Mouse (Mus musculus) kidney, embryonic 14.5 days (tissue): ENCODE measurements around the gene Clock. TPM values are rescaled to one million over a fixed set of nuclear protein-coding genes. Genes with fewer than 3 reads are reported as not detected.
A peak's percentile ranks its signal among the peaks of the same experiment; 100 is the strongest.

ENCODE experiments used
- ATAC-seq: fragments of 200-750 bp; cut with Nextera tagmentation; 2 replicates; pipeline ENCODE4 v1.8.0; 2017; ENCODE audit warnings: moderate number of reproducible peaks, mild to moderate bottlenecking, moderate TSS enrichment, moderate library complexity; ENCODE audit not compliant: low FRiP score, low TSS enrichment
- H3K27ac ChIP-seq: fragments of 300-500 bp; sonication (generic); 2 replicates; pipeline ENCODE4 v1.5.1; 2014; ENCODE audit warnings: low read depth, mild to moderate bottlenecking, low read length, moderate library complexity, mixed read lengths
- H3K27me3 ChIP-seq: fragments of 300-500 bp; sonication (generic); 2 replicates; pipeline ENCODE4 v1.6.1; 2014; ENCODE audit warnings: mild to moderate bottlenecking, low read length; ENCODE audit not compliant: control insufficient read depth, insufficient read depth
- H3K36me3 ChIP-seq: fragments of 300-500 bp; sonication (generic); 2 replicates; pipeline ENCODE4 v1.6.1; 2014; ENCODE audit warnings: low read length, mixed read lengths; ENCODE audit not compliant: control insufficient read depth, insufficient read depth
- H3K4me1 ChIP-seq: fragments of 300-500 bp; sonication (generic); 2 replicates; pipeline ENCODE4 v1.6.1; 2014; ENCODE audit warnings: low read length, mixed read lengths; ENCODE audit not compliant: control insufficient read depth, insufficient read depth
- H3K4me2 ChIP-seq: fragments of 300-500 bp; sonication (generic); replicated peaks from 2 replicates; pipeline ENCODE4 v1.6.1; 2014; ENCODE audit warnings: low read depth, mild to moderate bottlenecking, low read length
- H3K4me3 ChIP-seq: fragments of 300-500 bp; sonication (generic); 2 replicates; pipeline ENCODE4 v1.5.1; 2014; ENCODE audit warnings: mild to moderate bottlenecking, low read length
- H3K9ac ChIP-seq: fragments of 300-500 bp; sonication (generic); 2 replicates; pipeline ENCODE4 v1.6.1; 2014; ENCODE audit warnings: low read depth, mild to moderate bottlenecking, low read length, moderate library complexity
- H3K9me3 ChIP-seq: fragments of 300-500 bp; sonication (generic); 2 replicates; pipeline ENCODE4 v1.6.1; 2016; ENCODE audit warnings: low read length; ENCODE audit not compliant: control insufficient read depth
- WGBS: fragments of 180-500 bp; shearing (Covaris S2); extraction: QIAGEN DNeasy Blood & Tissue Kit; methylation state at CpG from one replicate; pipeline ENCODE4 v1.1.7; 2014; 5-methylcytosine and 5-hydroxymethylcytosine counted together
- polyA plus RNA-seq: library from polyadenylated mRNA; unstranded; fragments of >200 nt; fragmentation: Nextera tagmentation; extraction: Ambion mirVana; gene quantifications from 2 replicates; pipeline ENCODE4 v1.2.1, GENCODE M21; 2014

Gene Clock
- polyA plus RNA-seq, 1 experiment from 2014 or later: 15.5 TPM

- H3K9ac ChIP-seq: no peak overlapping the region
- H3K27ac ChIP-seq: no peak overlapping the region
- 89% methylated on average over 4 of the region's 4 CpGs for WGBS
- H3K4me2 ChIP-seq: no peak overlapping the region
- no peak for ATAC-seq
- no peaks in the 10 kb centered on the region for H3K4me1 ChIP-seq
- H3K4me3 ChIP-seq: no peak overlapping the region
- H3K36me3 ChIP-seq: no peaks in the 10 kb centered on the region
- no peaks in the 10 kb centered on the region for H3K9me3 ChIP-seq
- H3K27me3 ChIP-seq: no peaks in the 10 kb centered on the region
Observed at GRCm38 (mm10) chr5:76325113-76325512, 20.5 kb upstream of the Clock start.

DNA sequence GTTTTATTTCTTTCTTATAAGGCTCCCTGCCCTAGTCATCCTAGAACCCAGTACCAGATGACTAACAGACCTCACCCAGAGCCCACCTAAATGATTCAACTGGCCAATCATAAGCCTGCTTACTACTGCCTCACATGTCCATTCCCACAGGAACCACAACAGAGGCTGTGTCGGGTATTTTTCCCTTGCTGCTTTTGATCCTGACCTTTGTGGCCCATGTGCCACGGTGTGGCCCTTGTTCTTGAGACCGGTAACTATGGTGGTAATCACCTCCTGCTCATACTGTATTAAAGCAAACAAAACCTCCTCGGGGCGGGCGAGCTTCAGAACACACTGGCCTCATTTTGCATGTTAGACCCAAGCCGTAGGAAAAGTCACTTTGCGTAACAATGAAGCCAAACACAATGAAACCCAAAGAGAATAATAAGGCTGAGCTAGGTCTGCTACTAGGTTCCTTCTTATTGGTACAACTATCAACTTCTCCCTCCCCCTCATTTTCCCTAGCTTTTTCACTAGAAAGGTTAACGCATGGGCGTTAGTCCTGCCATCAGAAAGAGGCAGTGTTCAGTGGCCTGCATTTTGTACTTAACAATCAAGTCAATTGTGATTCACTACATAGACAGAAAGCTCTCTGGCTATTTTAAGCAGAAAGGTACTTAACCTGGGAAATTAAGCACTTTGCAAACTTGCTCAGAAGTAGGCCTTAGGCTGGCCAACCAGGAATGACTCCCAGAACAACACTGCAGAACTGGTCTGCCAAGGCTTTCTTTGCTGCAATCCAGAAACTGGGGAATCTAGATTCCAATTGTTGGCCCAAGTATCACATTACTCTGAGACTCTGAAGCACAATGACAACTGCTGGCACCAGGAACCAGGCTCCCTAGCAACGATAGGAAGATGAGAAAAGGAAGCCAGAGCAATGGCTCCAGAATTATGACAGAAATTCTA, 16.9 kb upstream of the Clock start:
- no peaks in the 10 kb centered on the region for H3K4me1 ChIP-seq
- no peak overlapping the region for H3K4me3 ChIP-seq
- ATAC-seq: no peak
- no peaks in the 10 kb centered on the region for H3K9me3 ChIP-seq
- no peak overlapping the region for H3K9ac ChIP-seq
- H3K36me3 ChIP-seq: no peaks in the 10 kb centered on the region
- no peaks in the 10 kb centered on the region for H3K27me3 ChIP-seq
- H3K27ac ChIP-seq: no peak overlapping the region
- no peak overlapping the region for H3K4me2 ChIP-seq
- 44% methylated on average over 11 of the region's 11 CpGs for WGBS

DNA sequence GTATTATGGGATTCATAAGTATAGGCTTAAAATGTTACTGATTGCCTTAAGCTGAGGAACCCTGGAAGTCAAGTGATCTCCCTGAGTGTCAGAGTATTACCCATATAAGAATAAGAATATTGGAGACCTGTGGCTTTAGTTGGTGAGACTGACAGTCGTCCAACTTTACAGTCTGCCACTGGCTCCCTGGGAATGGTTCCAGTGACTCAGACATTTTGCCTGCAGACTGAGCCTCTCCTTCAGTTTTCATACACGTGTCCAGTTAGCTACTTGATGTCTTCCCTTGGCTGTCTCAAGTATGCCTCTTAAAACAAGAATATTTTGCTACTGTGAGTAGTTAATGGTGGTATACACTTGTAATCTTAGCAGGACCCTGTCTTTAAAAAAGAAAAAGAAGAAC, 3.6 kb upstream of the Clock start:
- WGBS: 77% methylated on average over 2 of the region's 2 CpGs
- no peaks in the 10 kb centered on the region for H3K27me3 ChIP-seq
- peaks cover 6% of the 10 kb centered on the region; the same call in 1 of the 2 replicates for H3K4me1 ChIP-seq

DNA sequence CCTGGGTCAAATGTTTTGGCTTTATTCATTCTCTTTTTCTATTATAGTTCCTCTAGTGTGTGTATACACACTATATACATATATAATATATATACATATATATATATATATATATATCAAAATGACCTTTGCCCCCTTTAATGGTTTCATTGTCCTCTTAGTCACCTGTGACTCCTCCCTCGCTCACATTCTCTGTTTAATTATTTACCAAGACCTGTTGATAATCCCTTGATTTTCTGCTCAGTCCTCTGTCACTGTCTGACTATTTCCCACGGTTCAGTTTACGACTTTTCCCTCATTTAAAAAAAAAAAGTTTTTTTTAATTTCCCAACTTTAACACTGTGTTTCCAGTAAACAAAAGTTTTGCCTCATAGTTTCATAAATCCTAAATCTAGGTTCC, 1.7 kb upstream of the Clock start:
- H3K4me1 ChIP-seq: peaks cover 9% of the 10 kb centered on the region
- no peak overlapping the region for H3K9ac ChIP-seq
- no peak for ATAC-seq
- H3K36me3 ChIP-seq: no peaks in the 10 kb centered on the region
- no peak overlapping the region for H3K4me2 ChIP-seq
- H3K9me3 ChIP-seq: no peaks in the 10 kb centered on the region
- 32% methylated on average over 3 of the region's 3 CpGs for WGBS
- no peak overlapping the region for H3K27ac ChIP-seq
- H3K4me3 ChIP-seq: no peak overlapping the region
- no peaks in the 10 kb centered on the region for H3K27me3 ChIP-seq

More for the DNA sequence above, 3.6 kb upstream of the Clock start:
- H3K9me3 ChIP-seq: no peaks in the 10 kb centered on the region
- H3K4me3 ChIP-seq: no peak overlapping the region
- no peak for ATAC-seq
- H3K27ac ChIP-seq: no peak overlapping the region
- no peaks in the 10 kb centered on the region for H3K36me3 ChIP-seq
- no peak overlapping the region for H3K4me2 ChIP-seq
- no peak overlapping the region for H3K9ac ChIP-seq

- 5% methylated on average over 8 of the region's 8 CpGs for WGBS
- H3K27ac ChIP-seq: no peak overlapping the region
- ATAC-seq: peak; percentile 32; the same call in 1 of the 2 replicates
Observed at GRCm38 (mm10) chr5:76305616-76306015, 1.0 kb upstream of the Clock start.

DNA sequence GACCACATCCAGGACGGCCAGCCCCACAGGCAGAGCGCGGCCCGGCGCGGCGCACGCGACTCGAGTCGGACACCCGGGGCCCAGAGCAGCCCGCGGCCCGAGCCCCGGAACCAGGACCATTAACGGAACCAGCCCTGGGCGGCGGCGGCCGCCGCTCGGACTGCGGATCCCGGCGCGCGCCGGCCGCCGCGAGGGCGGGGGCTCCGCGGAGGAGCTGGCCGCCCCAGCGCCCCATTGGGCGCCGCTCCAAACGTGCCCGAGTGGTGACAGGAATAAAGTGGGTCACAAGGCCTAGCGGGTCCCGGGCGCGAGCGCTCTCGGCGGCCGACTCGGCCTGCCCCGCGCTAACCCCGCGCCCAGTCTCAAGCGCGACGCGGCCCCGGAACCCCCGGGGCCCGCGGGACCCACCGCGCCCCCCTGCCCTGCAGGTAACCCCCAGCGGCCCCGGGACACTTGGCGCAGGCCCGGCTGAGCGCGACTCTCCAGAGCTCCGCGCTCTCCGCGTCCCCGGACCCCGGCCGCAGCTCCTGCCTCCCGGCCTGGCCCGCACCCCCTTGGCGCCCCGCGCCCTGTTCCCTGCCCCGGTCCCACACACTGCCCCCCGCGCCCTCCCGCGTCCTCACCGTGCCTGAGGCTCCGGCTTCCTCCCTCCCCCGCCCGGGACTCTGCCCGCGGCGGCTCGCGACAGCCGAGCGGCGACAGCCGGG, 694 bp downstream of the Clock start:
- no peaks in the 10 kb centered on the region for H3K27me3 ChIP-seq
- H3K36me3 ChIP-seq: no peaks in the 10 kb centered on the region
- peak overlapping the region; percentile 96 for H3K9ac ChIP-seq
- H3K27ac ChIP-seq: peak overlapping the region; percentile 97
- ATAC-seq: peak; percentile 81
- no peaks in the 10 kb centered on the region for H3K9me3 ChIP-seq
- H3K4me2 ChIP-seq: peak overlapping the region; percentile 73
- WGBS: 1% methylated on average over 60 of the region's 100 CpGs
- peak overlapping the region; percentile 96 for H3K4me3 ChIP-seq
- peaks cover 9% of the 10 kb centered on the region for H3K4me1 ChIP-seq

More at GRCm38 (mm10) chr5:76305616-76306015, 1.0 kb upstream of the Clock start:
- Histone ChIP-seq H3K9ac (0 out of 2 replicates have a peak overlapping the region, but pooled peaks have one; percentile 96), H3K9me3 (no peaks in the 10 kb centered on the region), H3K4me2 (peak overlapping the region; percentile 73), H3K4me3 (peak overlapping the region; percentile 96), H3K27me3 (no peaks in the 10 kb centered on the region), H3K4me1 (peaks cover 9% of the 10 kb centered on the region), H3K36me3 (no peaks in the 10 kb centered on the region)

DNA sequence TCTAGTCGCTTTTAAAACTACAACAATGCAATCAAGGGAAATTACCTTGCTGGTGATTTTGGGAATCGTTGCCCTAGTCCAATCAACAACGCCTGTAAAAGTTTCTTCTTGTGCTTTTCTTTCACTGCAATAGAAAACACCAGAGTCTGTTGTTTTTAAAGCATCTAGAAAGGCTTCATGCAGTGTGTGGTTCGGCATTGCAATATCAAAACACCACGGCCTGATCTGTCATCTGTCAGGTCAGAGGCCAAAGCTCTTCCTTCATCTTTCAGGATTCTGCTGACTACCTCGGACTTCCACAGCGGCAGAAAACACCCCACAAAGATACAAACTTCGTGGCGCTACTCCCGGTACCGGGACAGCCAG, 1.2 kb downstream of the Clock start:
- Histone ChIP-seq H3K9ac (peak overlapping the region; percentile 96), H3K4me1 (peaks cover 9% of the 10 kb centered on the region), H3K27ac (peak overlapping the region; percentile 97; the same call in 1 of the 2 replicates), H3K27me3 (no peaks in the 10 kb centered on the region), H3K36me3 (no peaks in the 10 kb centered on the region), H3K4me2 (peak overlapping the region; percentile 73), H3K4me3 (peak overlapping the region; percentile 96), H3K9me3 (no peaks in the 10 kb centered on the region)
- no peak for ATAC-seq
- 3% methylated on average over 11 of the region's 11 CpGs for WGBS

GRCm38 (mm10) chr5:76302009-76302408, 2.6 kb downstream of the Clock start:
- Histone ChIP-seq H3K27ac (no peak overlapping the region), H3K9ac (no peak overlapping the region), H3K27me3 (no peaks in the 10 kb centered on the region), H3K4me3 (no peak overlapping the region), H3K4me1 (peaks cover 9% of the 10 kb centered on the region), H3K36me3 (no peaks in the 10 kb centered on the region), H3K4me2 (no peak overlapping the region), H3K9me3 (no peaks in the 10 kb centered on the region)
- ATAC-seq: no peak
- 83% methylated on average over 2 of the region's 2 CpGs for WGBS

DNA sequence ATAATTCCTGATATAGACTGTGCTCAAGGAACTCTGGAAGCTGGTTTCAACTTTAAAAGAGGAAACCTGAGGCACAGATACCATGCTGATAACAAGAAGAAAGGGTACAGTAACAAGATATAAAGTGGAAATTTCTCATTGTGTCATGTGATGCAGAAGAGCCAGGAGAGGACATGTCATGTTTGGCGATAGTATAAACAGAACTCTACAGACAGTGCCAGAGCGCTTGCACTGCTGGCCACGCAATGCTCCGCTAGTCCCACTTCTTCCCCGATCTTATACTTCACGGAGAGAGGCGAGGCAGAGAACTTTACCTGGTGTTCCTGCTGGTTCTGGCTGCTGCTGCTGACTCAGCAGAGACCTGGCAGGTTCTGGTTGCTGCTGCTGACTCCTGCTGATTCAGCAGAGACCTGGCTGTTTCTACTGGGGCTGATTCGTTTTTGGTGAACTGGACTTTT, 15.3 kb downstream of the Clock start:
- Histone ChIP-seq H3K27me3 (no peaks in the 10 kb centered on the region), H3K4me3 (no peak overlapping the region), H3K9me3 (no peaks in the 10 kb centered on the region), H3K4me2 (no peak overlapping the region), H3K4me1 (no peaks in the 10 kb centered on the region), H3K9ac (no peak overlapping the region), H3K27ac (no peak overlapping the region), H3K36me3 (no peaks in the 10 kb centered on the region)
- no peak for ATAC-seq
- WGBS: 85% methylated on average over 8 of the region's 8 CpGs
